Mouse (Mus musculus): Measurements from ENCODE around the gene Spata20.

- TF ChIP-seq CTCF (IDR thresholded peaks at IDR 0.05; ENCODE audit: insufficient read depth, low read depth, low read length) (no peak), POLR2A (IDR thresholded peaks at IDR 0.05; ENCODE audit: insufficient read depth, low read depth, low read length) (no peak)
Measured at GRCm38 (mm10) chr11:94468582-94469064, 17.4 kb downstream of the Spata20 start.

All from olfactory bulb, adult 2 months (tissue).